Mouse (Mus musculus) myocyte (in vitro differentiated cells): ENCODE measurements around the gene 6330409D20Rik.

Source experiments
- CEBPB ChIP-seq: IDR thresholded peaks from 2 replicates; pipeline ENCODE4 v1.6.1; 2011; ENCODE audit warnings: mild to moderate bottlenecking, moderate library complexity; ENCODE audit not compliant: poor library complexity, insufficient read depth, severe bottlenecking
- E2F4 ChIP-seq: IDR thresholded peaks from one replicate; pipeline ENCODE4 v1.6.1; 2011; ENCODE audit warnings: mild to moderate bottlenecking, control low read depth, moderate library complexity; ENCODE audit not compliant: insufficient read depth
- MYOD1 ChIP-seq, 3 experiments: IDR thresholded peaks; one replicate each; pipeline ENCODE4 v1.6.1; 2011; ENCODE audit warnings: control low read depth in 2 of 3, low read depth in 2 of 3, mild to moderate bottlenecking in 2 of 3, moderate library complexity in 1 of 3; ENCODE audit not compliant: insufficient read length in 2 of 3, control insufficient read depth in 1 of 3
- MYOG ChIP-seq, 3 experiments: IDR thresholded peaks; one replicate each; pipeline ENCODE4 v1.6.1; 2011; ENCODE audit warnings: control low read depth in 2 of 3, low read depth in 2 of 3, mild to moderate bottlenecking in 2 of 3; ENCODE audit not compliant: insufficient read length in 2 of 3, control insufficient read depth in 1 of 3, insufficient read depth in 1 of 3
- POLR2A ChIP-seq: IDR thresholded peaks from one replicate; pipeline ENCODE4 v1.6.1; 2011; ENCODE audit warnings: low read depth, mild to moderate bottlenecking, control low read depth, moderate library complexity; ENCODE audit not compliant: insufficient read length
- REST ChIP-seq: IDR thresholded peaks from one replicate; pipeline ENCODE4 v1.6.1; 2011; ENCODE audit warnings: mild to moderate bottlenecking, control low read depth, moderate library complexity; ENCODE audit not compliant: insufficient read depth, insufficient read length
- USF1 ChIP-seq: IDR thresholded peaks from one replicate; pipeline ENCODE4 v1.6.1; 2011; ENCODE audit warnings: low read depth, mild to moderate bottlenecking, control low read depth, moderate library complexity

DNA sequence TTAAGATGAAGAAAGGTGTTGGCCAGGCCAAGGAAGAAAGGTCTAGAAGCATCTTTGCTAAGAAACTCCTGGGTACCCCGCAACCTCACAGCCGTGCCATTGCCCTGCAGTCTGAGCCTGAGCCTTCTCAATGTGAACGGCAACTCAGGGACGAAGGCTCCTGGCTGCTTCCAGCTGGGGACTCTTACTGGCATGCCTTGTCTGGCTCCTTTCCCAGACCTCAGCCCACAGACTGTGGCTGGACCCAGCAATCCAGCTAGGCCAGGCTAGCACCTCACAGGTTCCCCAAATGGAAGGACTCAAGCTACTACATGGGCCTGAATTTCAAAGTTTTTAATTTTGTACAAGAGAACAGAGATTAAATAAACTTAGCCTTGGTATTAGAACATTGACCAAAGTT lies 21.0 kb upstream of the 6330409D20Rik start:
- TF ChIP-seq POLR2A = no peak
- TF ChIP-seq E2F4 = no peak
- no peak for TF ChIP-seq MYOG (IDR thresholded peaks at IDR 0.05; ENCODE audit: control insufficient read depth in 1 of 3, insufficient read depth in 1 of 3, insufficient read length in 2 of 3, low read depth in 2 of 3)
- TF ChIP-seq MYOD1 (IDR thresholded peaks at IDR 0.05; ENCODE audit: control insufficient read depth in 1 of 3, insufficient read length in 2 of 3, low read depth in 2 of 3) = no peak
- no peak for TF ChIP-seq USF1
- no peak for TF ChIP-seq CEBPB
- TF ChIP-seq REST = no peak
